Mouse (Mus musculus): ENCODE results near the gene Best2. TPM values are rescaled to one million over a fixed set of nuclear protein-coding genes. Genes with fewer than 3 reads are reported as not detected.
A peak's percentile ranks its signal among the peaks of the same experiment; 100 is the strongest.

The Best2 gene
- polyA plus RNA-seq, 1 experiment from 2014 or later: not detected

- 35% methylated on average over 2 of the region's 2 CpGs for WGBS
- H3K27ac ChIP-seq (replicated peaks): peak overlapping the region; percentile 97
- no peak for DNase-seq (ENCODE audit: low spot score)
- peaks cover 62% of the 10 kb centered on the region for H3K4me1 ChIP-seq
- peak overlapping the region; percentile 80 for H3K4me3 ChIP-seq
- H3K9me3 ChIP-seq: no peaks in the 10 kb centered on the region
- H3K36me3 ChIP-seq (replicated peaks): peaks cover 39% of the 10 kb centered on the region
- no peaks in the 10 kb centered on the region for H3K27me3 ChIP-seq (replicated peaks; ENCODE audit: low read depth, poor library complexity, severe bottlenecking)
Observed at GRCm38 (mm10) chr8:84968650-84969049, 45.7 kb downstream of the Best2 start.

GRCm38 (mm10) chr8:84967532-84968304 lies 46.6 kb downstream of the Best2 start:
- peak overlapping the region; percentile 80 for H3K4me3 ChIP-seq
- no peaks in the 10 kb centered on the region for H3K9me3 ChIP-seq
- no peaks in the 10 kb centered on the region for H3K27me3 ChIP-seq (replicated peaks; ENCODE audit: low read depth, poor library complexity, severe bottlenecking)
- peaks cover 35% of the 10 kb centered on the region for H3K36me3 ChIP-seq (replicated peaks)
- WGBS: 88% methylated on average over 13 of the region's 13 CpGs
- peaks cover 62% of the 10 kb centered on the region for H3K4me1 ChIP-seq
- DNase-seq (ENCODE audit: low spot score): no peak
- H3K27ac ChIP-seq (replicated peaks): peak overlapping the region; percentile 12

- Histone ChIP-seq H3K36me3 (replicated peaks) (peaks cover 35% of the 10 kb centered on the region), H3K4me1 (peaks cover 60% of the 10 kb centered on the region), H3K9me3 (no peaks in the 10 kb centered on the region), H3K27me3 (replicated peaks; ENCODE audit: low read depth, poor library complexity, severe bottlenecking) (no peaks in the 10 kb centered on the region), H3K4me3 (peak overlapping the region; percentile 75), H3K27ac (replicated peaks) (peak overlapping the region; percentile 82)
- DNase-seq (ENCODE audit: low spot score): no peak
- WGBS: 50% methylated on average over 3 of the region's 3 CpGs
Observed at GRCm38 (mm10) chr8:84966603-84967002, 47.7 kb downstream of the Best2 start.

GRCm38 (mm10) chr8:84965731-84966291 lies 48.5 kb downstream of the Best2 start:
- peak; percentile 96 for DNase-seq (ENCODE audit: low spot score)
- peak overlapping the region; percentile 75 for H3K4me3 ChIP-seq
- peaks cover 35% of the 10 kb centered on the region for H3K36me3 ChIP-seq (replicated peaks)
- WGBS: under 1% methylated on average over 41 of the region's 41 CpGs
- no peaks in the 10 kb centered on the region for H3K9me3 ChIP-seq
- no peaks in the 10 kb centered on the region for H3K27me3 ChIP-seq (replicated peaks; ENCODE audit: low read depth, poor library complexity, severe bottlenecking)
- peaks cover 53% of the 10 kb centered on the region for H3K4me1 ChIP-seq
- H3K27ac ChIP-seq (replicated peaks): peak overlapping the region; percentile 82

- DNase-seq (ENCODE audit: low spot score): no peak
- Histone ChIP-seq H3K27me3 (replicated peaks; ENCODE audit: low read depth, poor library complexity, severe bottlenecking) (no peaks in the 10 kb centered on the region), H3K9me3 (no peaks in the 10 kb centered on the region), H3K4me3 (no peak overlapping the region), H3K27ac (replicated peaks) (no peak overlapping the region), H3K36me3 (replicated peaks) (peaks cover 47% of the 10 kb centered on the region), H3K4me1 (peaks cover 40% of the 10 kb centered on the region)
- 87% methylated on average over 4 of the region's 4 CpGs for WGBS
Observed at GRCm38 (mm10) chr8:84963952-84964351, 50.4 kb downstream of the Best2 start.

- H3K27ac ChIP-seq (replicated peaks): no peak overlapping the region
- peaks cover 1% of the 10 kb centered on the region for H3K4me1 ChIP-seq
- H3K36me3 ChIP-seq (replicated peaks): peaks cover 80% of the 10 kb centered on the region
- H3K27me3 ChIP-seq (replicated peaks; ENCODE audit: low read depth, poor library complexity, severe bottlenecking): no peaks in the 10 kb centered on the region
- DNase-seq (ENCODE audit: low spot score): no peak
- H3K9me3 ChIP-seq: no peaks in the 10 kb centered on the region
- no peak overlapping the region for H3K4me3 ChIP-seq
- WGBS: 91% methylated on average over 7 of the region's 7 CpGs
Observed at GRCm38 (mm10) chr8:84959811-84960210, 54.5 kb downstream of the Best2 start.

Small RNA genes within 50 kb of the gene (microRNA-seq; reads per million reads assigned to microRNA genes)
- gene Mir7070: 2.7 reads per million

Other genes with a start within 250 kb of the Best2 start
- 0.29 and 0.77 TPM in 2 replicates for gene Nfix, start 214.2 kb downstream of the Best2 start, polyA plus RNA-seq (2016; fragmentation: Nextera tagmentation; extraction: Ambion mirVana)
- 2.8 and 3.0 TPM in 2 replicates for gene Dand5, start 191.7 kb downstream of the Best2 start, polyA plus RNA-seq (2016; fragmentation: Nextera tagmentation; extraction: Ambion mirVana)
- gene Gadd45gip1, start 183.0 kb downstream of the Best2 start, polyA plus RNA-seq (2016; fragmentation: Nextera tagmentation; extraction: Ambion mirVana): 45.2 and 47.3 TPM in 2 replicates
- gene Rad23a, start 173.9 kb downstream of the Best2 start, polyA plus RNA-seq (2016; fragmentation: Nextera tagmentation; extraction: Ambion mirVana): 112 and 122 TPM in 2 replicates
- 758 and 801 TPM in 2 replicates for gene Calr, start 167.6 kb downstream of the Best2 start, polyA plus RNA-seq (2016; fragmentation: Nextera tagmentation; extraction: Ambion mirVana)
- gene Farsa, start 157.5 kb downstream of the Best2 start, polyA plus RNA-seq (2016; fragmentation: Nextera tagmentation; extraction: Ambion mirVana): 133 and 138 TPM in 2 replicates
- gene Syce2, start 142.4 kb downstream of the Best2 start, polyA plus RNA-seq (2016; fragmentation: Nextera tagmentation; extraction: Ambion mirVana): 77.8 and 83.7 TPM in 2 replicates
- 49.6 and 51.8 TPM in 2 replicates for gene Gcdh, start 120.6 kb downstream of the Best2 start, polyA plus RNA-seq (2016; fragmentation: Nextera tagmentation; extraction: Ambion mirVana)
- gene Klf1, start 112.6 kb downstream of the Best2 start, polyA plus RNA-seq (2016; fragmentation: Nextera tagmentation; extraction: Ambion mirVana): 14.5 and 15.6 TPM in 2 replicates
- gene Dnase2a, start 106.0 kb downstream of the Best2 start, polyA plus RNA-seq (2016; fragmentation: Nextera tagmentation; extraction: Ambion mirVana): 6.1 and 10.1 TPM in 2 replicates
- gene Mast1, start 77.2 kb downstream of the Best2 start, polyA plus RNA-seq (2016; fragmentation: Nextera tagmentation; extraction: Ambion mirVana): 2.3 and 3.4 TPM in 2 replicates
- gene Rtbdn, start 67.5 kb downstream of the Best2 start, polyA plus RNA-seq (2016; fragmentation: Nextera tagmentation; extraction: Ambion mirVana): 0.36 and 0.91 TPM in 2 replicates
- not detected in 2 replicates for gene Gm49661, start 45.1 kb downstream of the Best2 start, polyA plus RNA-seq (2016; fragmentation: Nextera tagmentation; extraction: Ambion mirVana)
- gene Prdx2, start 44.9 kb downstream of the Best2 start, polyA plus RNA-seq (2016; fragmentation: Nextera tagmentation; extraction: Ambion mirVana): 1,193 and 1,272 TPM in 2 replicates
- 147 and 148 TPM in 2 replicates for gene Rnaseh2a, start 44.8 kb downstream of the Best2 start, polyA plus RNA-seq (2016; fragmentation: Nextera tagmentation; extraction: Ambion mirVana)
- gene Junb, start 35.8 kb downstream of the Best2 start, polyA plus RNA-seq (2016; fragmentation: Nextera tagmentation; extraction: Ambion mirVana): 6.6 and 6.7 TPM in 2 replicates
- gene Hook2, start 23.9 kb downstream of the Best2 start, polyA plus RNA-seq (2016; fragmentation: Nextera tagmentation; extraction: Ambion mirVana): 19.5 and 20.0 TPM in 2 replicates
- 157 TPM in 2 replicates for gene Asna1, start 10.8 kb upstream of the Best2 start, polyA plus RNA-seq (2016; fragmentation: Nextera tagmentation; extraction: Ambion mirVana)
- 154 and 157 TPM in 2 replicates for gene Trir, start 12.3 kb upstream of the Best2 start, polyA plus RNA-seq (2016; fragmentation: Nextera tagmentation; extraction: Ambion mirVana)
- 31.2 and 31.5 TPM in 2 replicates for gene Tnpo2, start 22.4 kb upstream of the Best2 start, polyA plus RNA-seq (2016; fragmentation: Nextera tagmentation; extraction: Ambion mirVana)
- gene Fbxw9, start 45.5 kb upstream of the Best2 start, polyA plus RNA-seq (2016; fragmentation: Nextera tagmentation; extraction: Ambion mirVana): 21.4 and 25.1 TPM in 2 replicates
- not detected in 2 replicates for gene Gm5741, start 53.5 kb upstream of the Best2 start, polyA plus RNA-seq (2016; fragmentation: Nextera tagmentation; extraction: Ambion mirVana)
- 70.5 and 74.5 TPM in 2 replicates for gene Dhps, start 57.2 kb upstream of the Best2 start, polyA plus RNA-seq (2016; fragmentation: Nextera tagmentation; extraction: Ambion mirVana)
- 126 and 127 TPM in 2 replicates for gene Wdr83os, start 66.2 kb upstream of the Best2 start, polyA plus RNA-seq (2016; fragmentation: Nextera tagmentation; extraction: Ambion mirVana)
- gene Wdr83, start 66.8 kb upstream of the Best2 start, polyA plus RNA-seq (2016; fragmentation: Nextera tagmentation; extraction: Ambion mirVana): 64.3 and 65.8 TPM in 2 replicates
- 26.1 and 27.2 TPM in 2 replicates for gene Man2b1, start 68.7 kb upstream of the Best2 start, polyA plus RNA-seq (2016; fragmentation: Nextera tagmentation; extraction: Ambion mirVana)
- 1.6 and 1.9 TPM in 2 replicates for gene Zfp791, start 108.6 kb upstream of the Best2 start, polyA plus RNA-seq (2016; fragmentation: Nextera tagmentation; extraction: Ambion mirVana)
- not detected in 2 replicates for gene Cks1brt, start 137.4 kb upstream of the Best2 start, polyA plus RNA-seq (2016; fragmentation: Nextera tagmentation; extraction: Ambion mirVana)
- gene Olfr371, start 211.5 kb upstream of the Best2 start, polyA plus RNA-seq (2016; fragmentation: Nextera tagmentation; extraction: Ambion mirVana): not detected in 2 replicates